Mouse (Mus musculus): Measurements from ENCODE around the gene Thrb. TPM values are rescaled to one million over a fixed set of nuclear protein-coding genes. Genes with fewer than 3 reads are reported as not detected.
"Not testable (repeated sequence)": the region's sequence is repeated elsewhere in the genome, so short reads cannot be mapped to it uniquely, and the experiment has no call there.

Thrb gene
- polyA plus RNA-seq, 1 experiment from 2014 or later = 0.12 TPM

DNA sequence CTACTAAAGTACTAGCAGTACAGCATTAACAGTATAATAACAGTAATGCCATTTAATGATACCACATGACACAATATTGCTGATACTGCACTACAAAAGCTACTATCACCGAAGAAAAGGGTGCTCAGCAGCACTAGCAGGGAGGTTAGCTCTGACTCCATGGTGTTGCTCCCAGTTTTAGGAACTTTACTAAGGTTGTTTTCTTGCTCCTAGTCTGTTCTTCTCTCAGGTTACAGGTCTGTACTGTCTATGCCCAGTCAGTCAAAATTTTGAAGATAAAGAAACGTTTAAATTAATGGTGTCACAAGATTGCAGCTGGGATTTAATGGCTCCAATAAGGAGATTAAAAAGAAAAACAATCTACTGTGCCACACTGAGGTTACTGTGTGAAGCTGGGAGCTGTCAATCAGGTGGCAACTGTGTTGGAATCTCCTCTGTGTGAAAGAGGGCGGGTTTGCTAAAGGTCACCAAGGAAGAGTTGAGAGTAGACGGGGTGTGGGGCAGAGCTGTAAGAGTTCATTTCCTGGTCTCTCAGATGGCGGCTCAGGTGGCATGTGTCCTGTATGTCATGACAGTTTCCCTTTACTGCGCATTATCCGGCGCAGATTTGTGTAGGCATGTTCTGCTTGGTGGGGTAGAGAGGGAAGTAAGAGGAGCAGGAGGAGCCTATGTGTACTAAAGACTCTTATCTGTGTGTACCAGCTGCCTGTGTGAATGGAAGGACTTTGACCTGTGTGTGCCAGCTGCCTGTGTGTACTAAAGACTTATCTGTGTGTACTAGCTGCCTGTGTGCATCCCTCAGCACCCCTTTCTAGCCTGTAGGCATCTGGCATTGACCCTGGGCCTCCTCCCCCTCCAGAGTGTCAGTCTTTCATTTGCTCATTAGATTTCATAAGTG lies 263.0 kb downstream of the Thrb start:
- WGBS = 77% methylated on average over 8 of the region's 8 CpGs
- no peak overlapping the region for H3K4me2 ChIP-seq (ENCODE audit: low read depth, severe bottlenecking)
- H3K9ac ChIP-seq (ENCODE audit: low read length) = no peak overlapping the region
- no peak overlapping the region for H3K4me3 ChIP-seq (ENCODE audit: low read depth, low read length)
- DNase-seq (ENCODE audit: low spot score) (no peak), ATAC-seq (ENCODE audit: insufficient number of reproducible peaks, low FRiP score, low TSS enrichment, low read depth) (no peak)
- no peak overlapping the region for H3K27ac ChIP-seq (replicated peaks; ENCODE audit: low read depth, low read length)
- no peaks in the 10 kb centered on the region for H3K27me3 ChIP-seq (ENCODE audit: control insufficient read depth, insufficient read depth, low read length)
- no peaks in the 10 kb centered on the region for H3K9me3 ChIP-seq (ENCODE audit: control insufficient read depth, low read length)
- no peaks in the 10 kb centered on the region for H3K36me3 ChIP-seq (ENCODE audit: control insufficient read depth, insufficient read depth, low read length)
- no peaks in the 10 kb centered on the region for H3K4me1 ChIP-seq (ENCODE audit: control insufficient read depth, insufficient read depth, low read length)

DNA sequence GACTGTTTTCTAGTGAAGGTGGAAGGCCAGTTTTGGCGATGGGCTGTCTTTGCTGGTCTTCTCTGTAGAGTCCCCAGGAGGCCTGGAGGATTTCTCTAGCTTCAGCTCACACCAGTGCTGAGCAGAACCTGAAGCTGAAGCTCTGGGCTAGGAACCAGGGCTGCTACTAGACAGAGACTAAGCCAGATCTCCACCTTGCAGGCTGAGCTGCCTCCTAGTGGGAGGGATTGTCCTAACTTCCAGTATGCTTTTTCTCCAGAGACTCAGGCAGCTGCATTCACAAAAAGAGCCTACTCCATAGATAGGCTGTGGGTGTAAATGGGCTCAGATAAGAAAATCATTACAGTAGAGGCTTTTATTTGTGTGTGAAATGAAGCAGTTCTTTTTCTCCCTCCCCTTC lies 267.4 kb downstream of the Thrb start:
- Histone ChIP-seq H3K27ac (replicated peaks; ENCODE audit: low read depth, low read length) (no peak overlapping the region), H3K36me3 (ENCODE audit: control insufficient read depth, insufficient read depth, low read length) (no peaks in the 10 kb centered on the region), H3K4me3 (ENCODE audit: low read depth, low read length) (no peak overlapping the region), H3K4me1 (ENCODE audit: control insufficient read depth, insufficient read depth, low read length) (no peaks in the 10 kb centered on the region), H3K9me3 (ENCODE audit: control insufficient read depth, low read length) (no peaks in the 10 kb centered on the region), H3K4me2 (ENCODE audit: low read depth, severe bottlenecking) (no peak overlapping the region), H3K9ac (ENCODE audit: low read length) (no peak overlapping the region), H3K27me3 (ENCODE audit: control insufficient read depth, insufficient read depth, low read length) (no peaks in the 10 kb centered on the region)
- 30% methylated on average over 1 of the region's 1 CpGs for WGBS
- DNase-seq (ENCODE audit: low spot score) = no peak
- no peak for ATAC-seq (ENCODE audit: insufficient number of reproducible peaks, low FRiP score, low TSS enrichment, low read depth)

GRCm38 (mm10) chr14:17929585-17929984 lies 269.5 kb downstream of the Thrb start:
- no peak overlapping the region for H3K4me3 ChIP-seq (ENCODE audit: low read depth, low read length)
- ATAC-seq (ENCODE audit: insufficient number of reproducible peaks, low FRiP score, low TSS enrichment, low read depth) = no peak
- H3K27ac ChIP-seq (replicated peaks; ENCODE audit: low read depth, low read length) = no peak overlapping the region
- no peak overlapping the region for H3K4me2 ChIP-seq (ENCODE audit: low read depth, severe bottlenecking)
- DNase-seq (ENCODE audit: low spot score) = no peak
- H3K9me3 ChIP-seq (ENCODE audit: control insufficient read depth, low read length) = no peaks in the 10 kb centered on the region
- H3K4me1 ChIP-seq (ENCODE audit: control insufficient read depth, insufficient read depth, low read length) = no peaks in the 10 kb centered on the region
- 70% methylated on average over 5 of the region's 5 CpGs for WGBS
- H3K36me3 ChIP-seq (ENCODE audit: control insufficient read depth, insufficient read depth, low read length) = no peaks in the 10 kb centered on the region
- no peaks in the 10 kb centered on the region for H3K27me3 ChIP-seq (ENCODE audit: control insufficient read depth, insufficient read depth, low read length)
- H3K9ac ChIP-seq (ENCODE audit: low read length) = no peak overlapping the region

- H3K4me1 ChIP-seq (ENCODE audit: control insufficient read depth, insufficient read depth, low read length) = no peaks in the 10 kb centered on the region
- WGBS = 76% methylated on average over 2 of the region's 2 CpGs
- DNase-seq (ENCODE audit: low spot score) (no peak), ATAC-seq (ENCODE audit: insufficient number of reproducible peaks, low FRiP score, low TSS enrichment, low read depth) (no peak)
- H3K9me3 ChIP-seq (ENCODE audit: control insufficient read depth, low read length) = no peaks in the 10 kb centered on the region
- H3K27me3 ChIP-seq (ENCODE audit: control insufficient read depth, insufficient read depth, low read length) = no peaks in the 10 kb centered on the region
- H3K36me3 ChIP-seq (ENCODE audit: control insufficient read depth, insufficient read depth, low read length) = no peaks in the 10 kb centered on the region
- H3K4me2 ChIP-seq (ENCODE audit: low read depth, severe bottlenecking) = no peak overlapping the region
- H3K4me3 ChIP-seq (ENCODE audit: low read depth, low read length) = no peak overlapping the region
- H3K27ac ChIP-seq (replicated peaks; ENCODE audit: low read depth, low read length) = no peak overlapping the region
- no peak overlapping the region for H3K9ac ChIP-seq (ENCODE audit: low read length)
Observed at GRCm38 (mm10) chr14:17933475-17933874, 273.4 kb downstream of the Thrb start.

DNA sequence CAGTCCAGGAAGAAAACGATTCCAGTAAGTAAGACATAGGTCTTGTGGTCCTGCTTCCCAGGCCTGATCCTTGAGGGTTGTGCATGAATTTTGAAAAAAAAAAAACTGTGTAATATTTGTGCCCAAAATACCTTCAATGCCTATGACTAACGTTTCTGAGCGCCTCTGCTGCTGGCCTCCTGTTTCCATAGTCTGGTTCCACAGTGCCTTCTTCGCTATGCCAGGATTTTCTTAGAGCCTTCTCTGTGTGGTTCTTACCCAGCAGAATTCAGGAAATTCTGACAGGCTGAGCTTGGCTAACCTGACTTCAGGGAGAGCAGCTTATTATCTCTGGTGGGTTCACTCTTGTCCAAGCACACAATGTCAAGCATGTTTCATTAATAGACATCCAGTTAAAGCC lies 274.7 kb downstream of the Thrb start:
- not testable (repeated sequence) for H3K27ac ChIP-seq (replicated peaks; ENCODE audit: low read depth, low read length); H3K4me2 ChIP-seq (ENCODE audit: low read depth, severe bottlenecking); DNase-seq (ENCODE audit: low spot score); H3K4me1 ChIP-seq (ENCODE audit: control insufficient read depth, insufficient read depth, low read length); H3K36me3 ChIP-seq (ENCODE audit: control insufficient read depth, insufficient read depth, low read length); ATAC-seq (ENCODE audit: insufficient number of reproducible peaks, low FRiP score, low TSS enrichment, low read depth); H3K9ac ChIP-seq (ENCODE audit: low read length); H3K27me3 ChIP-seq (ENCODE audit: control insufficient read depth, insufficient read depth, low read length); H3K9me3 ChIP-seq (ENCODE audit: control insufficient read depth, low read length); H3K4me3 ChIP-seq (ENCODE audit: low read depth, low read length)
- WGBS = 92% methylated on average over 4 of the region's 4 CpGs

DNA sequence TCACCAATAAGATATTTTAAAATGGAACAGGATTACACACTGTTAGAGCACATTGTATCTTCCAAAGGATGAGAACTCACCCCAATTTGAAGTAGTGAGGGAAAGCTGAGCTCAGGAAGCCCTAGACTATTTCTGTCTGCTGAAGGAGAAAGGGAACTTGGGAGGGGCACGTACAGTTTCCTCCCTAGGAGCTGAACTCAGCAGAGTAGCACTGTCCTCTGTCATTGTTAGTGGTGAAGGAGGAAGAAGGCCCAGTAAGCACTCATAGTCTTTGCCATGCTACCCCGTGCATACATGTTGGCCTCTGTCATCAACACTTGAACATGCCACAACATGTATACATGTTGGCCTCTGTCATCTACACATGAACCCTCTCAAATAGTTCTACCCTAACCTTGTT lies 294.0 kb downstream of the Thrb start:
- no peak for DNase-seq (ENCODE audit: low spot score)

GRCm38 (mm10) chr14:17959901-17960300 lies 299.8 kb downstream of the Thrb start:
- DNase-seq (ENCODE audit: low spot score) = no peak
- H3K27ac ChIP-seq (replicated peaks; ENCODE audit: low read depth, low read length) = no peak overlapping the region
- H3K4me1 ChIP-seq (ENCODE audit: control insufficient read depth, insufficient read depth, low read length) = no peaks in the 10 kb centered on the region
- no peak overlapping the region for H3K4me3 ChIP-seq (ENCODE audit: low read depth, low read length)
- no peaks in the 10 kb centered on the region for H3K9me3 ChIP-seq (ENCODE audit: control insufficient read depth, low read length)
- no peak for ATAC-seq (ENCODE audit: insufficient number of reproducible peaks, low FRiP score, low TSS enrichment, low read depth)
- no peaks in the 10 kb centered on the region for H3K36me3 ChIP-seq (ENCODE audit: control insufficient read depth, insufficient read depth, low read length)
- no peak overlapping the region for H3K9ac ChIP-seq (ENCODE audit: low read length)
- H3K27me3 ChIP-seq (ENCODE audit: control insufficient read depth, insufficient read depth, low read length) = no peaks in the 10 kb centered on the region
- H3K4me2 ChIP-seq (ENCODE audit: low read depth, severe bottlenecking) = no peak overlapping the region
- 47% methylated on average over 2 of the region's 2 CpGs for WGBS

More for the DNA sequence above, 294.0 kb downstream of the Thrb start:
- H3K27ac ChIP-seq (replicated peaks; ENCODE audit: low read depth, low read length) = no peak overlapping the region
- no peaks in the 10 kb centered on the region for H3K27me3 ChIP-seq (ENCODE audit: control insufficient read depth, insufficient read depth, low read length)
- H3K4me1 ChIP-seq (ENCODE audit: control insufficient read depth, insufficient read depth, low read length) = no peaks in the 10 kb centered on the region
- no peak for ATAC-seq (ENCODE audit: insufficient number of reproducible peaks, low FRiP score, low TSS enrichment, low read depth)
- no peaks in the 10 kb centered on the region for H3K36me3 ChIP-seq (ENCODE audit: control insufficient read depth, insufficient read depth, low read length)
- no peak overlapping the region for H3K4me2 ChIP-seq (ENCODE audit: low read depth, severe bottlenecking)
- WGBS = 87% methylated on average over 2 of the region's 2 CpGs
- H3K9ac ChIP-seq (ENCODE audit: low read length) = no peak overlapping the region
- H3K4me3 ChIP-seq (ENCODE audit: low read depth, low read length) = no peak overlapping the region
- no peaks in the 10 kb centered on the region for H3K9me3 ChIP-seq (ENCODE audit: control insufficient read depth, low read length)

- Histone ChIP-seq H3K4me3 (ENCODE audit: low read depth, low read length) (no peak overlapping the region), H3K36me3 (ENCODE audit: control insufficient read depth, insufficient read depth, low read length) (no peaks in the 10 kb centered on the region), H3K27ac (replicated peaks; ENCODE audit: low read depth, low read length) (no peak overlapping the region), H3K9ac (ENCODE audit: low read length) (no peak overlapping the region), H3K27me3 (ENCODE audit: control insufficient read depth, insufficient read depth, low read length) (no peaks in the 10 kb centered on the region), H3K4me2 (ENCODE audit: low read depth, severe bottlenecking) (no peak overlapping the region), H3K4me1 (ENCODE audit: control insufficient read depth, insufficient read depth, low read length) (no peaks in the 10 kb centered on the region), H3K9me3 (ENCODE audit: control insufficient read depth, low read length) (no peaks in the 10 kb centered on the region)
- DNase-seq (ENCODE audit: low spot score) = peak; percentile 71
- 42% methylated on average over 5 of the region's 5 CpGs for WGBS
- peak; percentile 67; the same call in 1 of the 2 replicates for ATAC-seq (ENCODE audit: insufficient number of reproducible peaks, low FRiP score, low TSS enrichment, low read depth)
Observed at GRCm38 (mm10) chr14:17967117-17967726, 307.2 kb downstream of the Thrb start.
